Mouse (Mus musculus): ENCODE measurements at regions not wholly inside any gene's neighbourhood (a gene's known extent, or its start where the extent isn't known, plus 50 kb on each side); places are given as distances from the start of the nearest gene placed in this dataset.

- H3K36me3 ChIP-seq (ENCODE audit: control insufficient read depth in 1 of 2, insufficient read depth in 2 of 2, low read length in 2 of 2), result no peaks in the 10 kb centered on the region
- H3K27ac ChIP-seq (ENCODE audit: control insufficient read depth, low read depth, low read length), result no peak overlapping the region
- H3K27me3 ChIP-seq (ENCODE audit: control insufficient read depth in 1 of 2, insufficient read depth in 2 of 2, low read length in 2 of 2), result no peaks in the 10 kb centered on the region
- DNase-seq (ENCODE audit: low read depth, low spot score), result no peak
- no peaks in the 10 kb centered on the region for H3K79me2 ChIP-seq (ENCODE audit: control insufficient read depth, insufficient read depth, low read length, poor library complexity)
- H3K4me1 ChIP-seq (ENCODE audit: control insufficient read depth in 1 of 2, insufficient read depth in 2 of 2, low read length in 2 of 2), result no peaks in the 10 kb centered on the region
- no peak overlapping the region for H3K9ac ChIP-seq (ENCODE audit: control insufficient read depth, low read depth, low read length, poor library complexity, severe bottlenecking)
- no peaks in the 10 kb centered on the region for H3K9me3 ChIP-seq (replicated peaks; ENCODE audit: insufficient read depth, low read length)
- H3K4me3 ChIP-seq (ENCODE audit: control insufficient read depth in 1 of 2, insufficient read depth in 1 of 2, low read depth in 2 of 2, low read length in 2 of 2), result no peak overlapping the region
- no peak for TF ChIP-seq CHD2 (IDR thresholded peaks at IDR 0.05; ENCODE audit: low read length)
- TF ChIP-seq TBP (IDR thresholded peaks at IDR 0.05; ENCODE audit: low read depth, low read length), result no peak
- no peak for TF ChIP-seq ZMIZ1 (IDR thresholded peaks at IDR 0.05; ENCODE audit: low read depth, low read length)
- TF ChIP-seq BHLHE40 (IDR thresholded peaks at IDR 0.05; ENCODE audit: borderline replicate concordance, low read depth, low read length), result no peak
- TF ChIP-seq ZKSCAN1 (IDR thresholded peaks at IDR 0.05; ENCODE audit: low read depth, low read length), result no peak
- no peak for TF ChIP-seq MAZ (IDR thresholded peaks at IDR 0.05; ENCODE audit: low read depth, low read length)
- no peak for TF ChIP-seq POLR2AphosphoS5 (IDR thresholded peaks at IDR 0.05; ENCODE audit: borderline replicate concordance, low read depth, low read length)
- TF ChIP-seq MXI1 (IDR thresholded peaks at IDR 0.05; ENCODE audit: low read depth, low read length), result no peak
- TF ChIP-seq POLR2AphosphoS2 (IDR thresholded peaks at IDR 0.05; ENCODE audit: low read length), result no peak
- no peak for TF ChIP-seq JUND (IDR thresholded peaks at IDR 0.05; ENCODE audit: low read depth, low read length)
- no peak for TF ChIP-seq E2F4 (IDR thresholded peaks at IDR 0.05; ENCODE audit: borderline replicate concordance, low read depth, low read length)
- TF ChIP-seq MYB (IDR thresholded peaks at IDR 0.05; ENCODE audit: low read depth, low read length), result no peak
- no peak for TF ChIP-seq RCOR1 (IDR thresholded peaks at IDR 0.05; ENCODE audit: low read depth, low read length)
- no peak for TF ChIP-seq POLR2A (IDR thresholded peaks at IDR 0.05; ENCODE audit: control insufficient read depth in 1 of 2, insufficient read depth in 1 of 2, low read depth in 1 of 2, low read length in 2 of 2, poor library complexity in 1 of 2)
- TF ChIP-seq EP300 (IDR thresholded peaks at IDR 0.05; ENCODE audit: low read depth in 1 of 2, low read length in 2 of 2), result no peak
Observed at GRCm38 (mm10) chr2:115339034-115339433, 242.5 kb upstream of the BC052040 start.

GRCm38 (mm10) chr2:115342360-115342759 lies 239.2 kb upstream of the BC052040 start:
- H3K4me3 ChIP-seq (ENCODE audit: control insufficient read depth in 1 of 2, insufficient read depth in 1 of 2, low read depth in 2 of 2, low read length in 2 of 2), result no peak overlapping the region
- H3K27ac ChIP-seq (ENCODE audit: control insufficient read depth, low read depth, low read length), result no peak overlapping the region
- no peaks in the 10 kb centered on the region for H3K4me1 ChIP-seq (ENCODE audit: control insufficient read depth in 1 of 2, insufficient read depth in 2 of 2, low read length in 2 of 2)
- no peaks in the 10 kb centered on the region for H3K79me2 ChIP-seq (ENCODE audit: control insufficient read depth, insufficient read depth, low read length, poor library complexity)
- H3K9ac ChIP-seq (ENCODE audit: control insufficient read depth, low read depth, low read length, poor library complexity, severe bottlenecking), result no peak overlapping the region
- H3K36me3 ChIP-seq (ENCODE audit: control insufficient read depth in 1 of 2, insufficient read depth in 2 of 2, low read length in 2 of 2), result no peaks in the 10 kb centered on the region
- no peak for TF ChIP-seq MAZ (IDR thresholded peaks at IDR 0.05; ENCODE audit: low read depth, low read length)
- no peaks in the 10 kb centered on the region for H3K27me3 ChIP-seq (ENCODE audit: control insufficient read depth in 1 of 2, insufficient read depth in 2 of 2, low read length in 2 of 2)
- no peaks in the 10 kb centered on the region for H3K9me3 ChIP-seq (replicated peaks; ENCODE audit: insufficient read depth, low read length)
- no peak for DNase-seq (ENCODE audit: low read depth, low spot score)

GRCm38 (mm10) chr2:115346551-115346950 lies 235.0 kb upstream of the BC052040 start:
- TF ChIP-seq ETS1 (IDR thresholded peaks at IDR 0.05; ENCODE audit: low read depth, low read length) (no peak), BHLHE40 (IDR thresholded peaks at IDR 0.05; ENCODE audit: borderline replicate concordance, low read depth, low read length) (no peak), ZNF384 (IDR thresholded peaks at IDR 0.05; ENCODE audit: low read depth, low read length) (no peak), USF1 (IDR thresholded peaks at IDR 0.05; ENCODE audit: low read depth, low read length) (no peak), MYB (IDR thresholded peaks at IDR 0.05; ENCODE audit: low read depth, low read length) (no peak), CHD2 (IDR thresholded peaks at IDR 0.05; ENCODE audit: low read length) (no peak), CHD1 (IDR thresholded peaks at IDR 0.05; ENCODE audit: low read depth, low read length) (no peak), EP300 (IDR thresholded peaks at IDR 0.05; ENCODE audit: low read depth in 1 of 2, low read length in 2 of 2) (no peak), RAD21 (IDR thresholded peaks at IDR 0.05; ENCODE audit: low read depth, low read length) (no peak), SIN3A (IDR thresholded peaks at IDR 0.05; ENCODE audit: low read length) (no peak), MAZ (IDR thresholded peaks at IDR 0.05; ENCODE audit: low read depth, low read length) (no peak), HCFC1 (IDR thresholded peaks at IDR 0.05; ENCODE audit: low read depth, low read length) (no peak), E2F4 (IDR thresholded peaks at IDR 0.05; ENCODE audit: borderline replicate concordance, low read depth, low read length) (no peak), MEF2A (IDR thresholded peaks at IDR 0.05; ENCODE audit: extremely low read depth, insufficient replicate concordance, low read depth, low read length, poor library complexity, severe bottlenecking) (no peak), MAFK (IDR thresholded peaks at IDR 0.05; ENCODE audit: borderline replicate concordance, low read depth, low read length) (no peak), ZC3H11A (IDR thresholded peaks at IDR 0.05; ENCODE audit: low read depth, low read length) (no peak), TAL1 (IDR thresholded peaks at IDR 0.05; ENCODE audit: low read length) (no peak), POLR2AphosphoS2 (IDR thresholded peaks at IDR 0.05; ENCODE audit: low read length) (no peak), RCOR1 (IDR thresholded peaks at IDR 0.05; ENCODE audit: low read depth, low read length) (no peak), JUND (IDR thresholded peaks at IDR 0.05; ENCODE audit: low read depth, low read length) (no peak)
- H3K79me2 ChIP-seq (ENCODE audit: control insufficient read depth, insufficient read depth, low read length, poor library complexity), result no peaks in the 10 kb centered on the region
- H3K4me3 ChIP-seq (ENCODE audit: control insufficient read depth in 1 of 2, insufficient read depth in 1 of 2, low read depth in 2 of 2, low read length in 2 of 2), result no peak overlapping the region
- no peak overlapping the region for H3K27ac ChIP-seq (ENCODE audit: control insufficient read depth, low read depth, low read length)
- H3K4me1 ChIP-seq (ENCODE audit: control insufficient read depth in 1 of 2, insufficient read depth in 2 of 2, low read length in 2 of 2), result no peaks in the 10 kb centered on the region
- H3K9ac ChIP-seq (ENCODE audit: control insufficient read depth, low read depth, low read length, poor library complexity, severe bottlenecking), result no peak overlapping the region
- no peaks in the 10 kb centered on the region for H3K36me3 ChIP-seq (ENCODE audit: control insufficient read depth in 1 of 2, insufficient read depth in 2 of 2, low read length in 2 of 2)
- no peaks in the 10 kb centered on the region for H3K27me3 ChIP-seq (ENCODE audit: control insufficient read depth in 1 of 2, insufficient read depth in 2 of 2, low read length in 2 of 2)
- H3K9me3 ChIP-seq (replicated peaks; ENCODE audit: insufficient read depth, low read length), result no peaks in the 10 kb centered on the region
- DNase-seq (ENCODE audit: low read depth, low spot score), result no peak

All from MEL (cell line).